Mouse (Mus musculus): ENCODE results near the gene Plaur.

GRCm38 (mm10) chr7:24415261-24415660 lies 47.0 kb upstream of the Plaur start:
- TF ChIP-seq GATA1 (IDR thresholded peaks at IDR 0.05; ENCODE audit: borderline replicate concordance, low read length) (no peak), FLI1 (IDR thresholded peaks at IDR 0.05; ENCODE audit: low read length) (no peak)
